Mouse (Mus musculus) liver, adult 2 months (tissue): Measurements from ENCODE around the gene Rinl. TPM values are rescaled to one million over a fixed set of nuclear protein-coding genes. Genes with fewer than 3 reads are reported as not detected.

Source experiments
- DNase-seq: peaks from one replicate; pipeline ENCODE4 v3.0.0-alpha.2; 2011; ENCODE audit warnings: low read depth, low spot score; ENCODE audit errors: extremely low read depth
- H3K27ac ChIP-seq: fragments of 200-500 bp; replicated peaks from 2 replicates; pipeline ENCODE4 v1.5.1; 2012; ENCODE audit warnings: low read depth, mild to moderate bottlenecking, control low read depth, inconsistent platforms, low read length; ENCODE audit not compliant: insufficient read depth
- H3K27me3 ChIP-seq: fragments of 200-500 bp; 2 replicates; pipeline ENCODE4 v1.6.1; 2012; ENCODE audit warnings: mild to moderate bottlenecking, moderate library complexity, low read length, inconsistent platforms; ENCODE audit not compliant: control insufficient read depth, insufficient read depth
- H3K36me3 ChIP-seq: fragments of 200-500 bp; 2 replicates; pipeline ENCODE4 v1.6.1; 2012; ENCODE audit warnings: low read length, inconsistent platforms; ENCODE audit not compliant: control insufficient read depth, insufficient read depth
- H3K4me1 ChIP-seq: fragments of 200-500 bp; 2 replicates; pipeline ENCODE4 v1.6.1; 2011; ENCODE audit warnings: low read length; ENCODE audit not compliant: control insufficient read depth, insufficient read depth
- H3K4me3 ChIP-seq: fragments of 200-500 bp; 2 replicates; pipeline ENCODE4 v1.5.1; 2011; ENCODE audit warnings: low read depth, mild to moderate bottlenecking, control low read depth, low read length, moderate library complexity; ENCODE audit not compliant: insufficient read depth
- H3K79me2 ChIP-seq: fragments of 200-500 bp; 2 replicates; pipeline ENCODE4 v1.6.1; 2012; ENCODE audit warnings: inconsistent platforms, mild to moderate bottlenecking, low read length, moderate library complexity; ENCODE audit not compliant: control insufficient read depth, insufficient read depth
- H3K9ac ChIP-seq: fragments of 200-500 bp; 2 replicates; pipeline ENCODE4 v1.6.1; 2012; ENCODE audit warnings: low read depth, mild to moderate bottlenecking, control low read depth, inconsistent platforms, low read length
- CTCF ChIP-seq: fragments of 200-500 bp; IDR thresholded peaks from 2 replicates; pipeline ENCODE4 v1.5.1; 2011; ENCODE audit warnings: low read depth, low read length, control low read depth
- POLR2A ChIP-seq: fragments of 200-500 bp; IDR thresholded peaks from 2 replicates; pipeline ENCODE4 v1.6.1; 2011; ENCODE audit warnings: low read length, control low read depth; ENCODE audit not compliant: insufficient read depth; ENCODE audit errors: extremely low read depth
- WGBS: fragments of 180-500 bp; shearing (Covaris S2); methylation state at CpG from one replicate; pipeline ENCODE4 v1.1.7; 2018; 5-methylcytosine and 5-hydroxymethylcytosine counted together
- polyA plus RNA-seq: library from polyadenylated mRNA; depleted of rRNA; stranded (reverse); fragments of >200 nt; gene quantifications from 2 replicates; pipeline ENCODE4 v1.2.3, GENCODE M21; 2012
- total RNA-seq: library from RNA; depleted of rRNA; stranded (reverse); fragments of >200 nt; gene quantifications from 2 replicates; pipeline ENCODE4 v1.2.3, GENCODE M21; 2014

Rinl gene
- total and polyA plus RNA-seq, 2 experiments, result 1.2 to 1.4 TPM

- Histone ChIP-seq H3K79me2 (peaks cover 7% of the 10 kb centered on the region; the same call in 1 of the 2 replicates), H3K4me1 (peaks cover 8% of the 10 kb centered on the region), H3K27me3 (no peaks in the 10 kb centered on the region), H3K36me3 (0 out of 2 replicates have a peak, but pooled peaks cover 3% of the 10 kb centered on the region), H3K4me3 (no peak overlapping the region), H3K9ac (no peak overlapping the region), H3K27ac (no peak overlapping the region)
- DNase-seq, result no peak
- TF ChIP-seq CTCF, result no peak
- no peak for TF ChIP-seq POLR2A
- WGBS, result 94% methylated on average over 12 of the region's 12 CpGs
Observed at GRCm38 (mm10) chr7:28774164-28774563, 14.6 kb upstream of the Rinl start.

GRCm38 (mm10) chr7:28775129-28775528 lies 13.6 kb upstream of the Rinl start:
- Histone ChIP-seq H3K27me3 (no peaks in the 10 kb centered on the region), H3K27ac (no peak overlapping the region), H3K4me1 (peaks cover 8% of the 10 kb centered on the region), H3K9ac (no peak overlapping the region), H3K36me3 (0 out of 2 replicates have a peak, but pooled peaks cover 3% of the 10 kb centered on the region), H3K79me2 (peaks cover 7% of the 10 kb centered on the region; the same call in 1 of the 2 replicates), H3K4me3 (no peak overlapping the region)
- DNase-seq, result no peak
- WGBS, result 93% methylated on average over 7 of the region's 7 CpGs
- TF ChIP-seq POLR2A, result no peak
- no peak for TF ChIP-seq CTCF

- TF ChIP-seq POLR2A (no peak), CTCF (no peak)
- H3K4me3 ChIP-seq, result no peak overlapping the region
- H3K79me2 ChIP-seq, result no peaks in the 10 kb centered on the region
- peaks cover 8% of the 10 kb centered on the region for H3K4me1 ChIP-seq
- DNase-seq, result peak; percentile 76
- no peaks in the 10 kb centered on the region for H3K27me3 ChIP-seq
- H3K36me3 ChIP-seq, result 0 out of 2 replicates have a peak, but pooled peaks cover 3% of the 10 kb centered on the region
- no peak overlapping the region for H3K9ac ChIP-seq
- no peak overlapping the region for H3K27ac ChIP-seq
- 49% methylated on average over 9 of the region's 9 CpGs for WGBS
Observed at GRCm38 (mm10) chr7:28778825-28779224, 9.9 kb upstream of the Rinl start.

- WGBS, result 49% methylated on average over 6 of the region's 6 CpGs
- Histone ChIP-seq H3K79me2 (no peaks in the 10 kb centered on the region), H3K4me1 (peaks cover 8% of the 10 kb centered on the region), H3K27me3 (no peaks in the 10 kb centered on the region), H3K27ac (no peak overlapping the region), H3K9ac (no peak overlapping the region), H3K4me3 (no peak overlapping the region), H3K36me3 (no peaks in the 10 kb centered on the region)
- peak; percentile 53 for DNase-seq
- TF ChIP-seq POLR2A, result no peak
- TF ChIP-seq CTCF, result peak; percentile 78
Observed at GRCm38 (mm10) chr7:28780067-28780658, 8.6 kb upstream of the Rinl start.

- Histone ChIP-seq H3K27ac (no peak overlapping the region), H3K4me1 (peaks cover 3% of the 10 kb centered on the region), H3K4me3 (no peak overlapping the region), H3K9ac (no peak overlapping the region), H3K36me3 (no peaks in the 10 kb centered on the region), H3K79me2 (no peaks in the 10 kb centered on the region), H3K27me3 (no peaks in the 10 kb centered on the region)
- DNase-seq, result no peak
- 70% methylated on average over 7 of the region's 7 CpGs for WGBS
- TF ChIP-seq POLR2A, result no peak
- no peak for TF ChIP-seq CTCF
Observed at GRCm38 (mm10) chr7:28780857-28781256, 7.9 kb upstream of the Rinl start.

- Histone ChIP-seq H3K27me3 (no peaks in the 10 kb centered on the region), H3K4me3 (no peak overlapping the region), H3K4me1 (peaks cover 3% of the 10 kb centered on the region), H3K36me3 (no peaks in the 10 kb centered on the region; the same call in 1 of the 2 replicates), H3K9ac (no peak overlapping the region), H3K79me2 (no peaks in the 10 kb centered on the region), H3K27ac (no peak overlapping the region)
- WGBS, result 90% methylated on average over 8 of the region's 8 CpGs
- TF ChIP-seq CTCF (no peak), POLR2A (no peak)
- no peak for DNase-seq
Observed at GRCm38 (mm10) chr7:28781261-28781663, 7.5 kb upstream of the Rinl start.
